ENCODE assay signal across 9 mouse cellular contexts in genomic region chr7:112603496-112604170, GRCm38 (mm10).
DNase-seq lines count a peak whose midpoint lies in the region; ATAC-seq and TF ChIP-seq lines count a peak whose summit lies in the region.
"Had no signal": no experiment of that assay in that cellular context is flagged by ENCODE, and none has a peak within 500 bp of the region (broad histone marks: within the 10 kb centered on the region; RNA-seq: fewer than 3 reads in every experiment).

No protein-coding gene starts in this region.

- no peaks in the 10 kb centered on the region for H3K27me3 ChIP-seq in hindbrain, embryonic 16.5 days (replicated peaks; ENCODE audit: control insufficient read depth, insufficient read depth, low read length)
- H3K27me3 ChIP-seq in hindbrain, embryonic 14.5 days (ENCODE audit: control insufficient read depth, insufficient read depth, low read length): no peaks in the 10 kb centered on the region
- no peaks in the 10 kb centered on the region for H3K27me3 ChIP-seq in lung, embryonic 15.5 days
- no peaks in the 10 kb centered on the region for H3K27me3 ChIP-seq in midbrain, embryonic 15.5 days (replicated peaks)

- no peak overlapping the region for H3K4me3 ChIP-seq in hindbrain, embryonic 16.5 days (ENCODE audit: low read length)
- no peak overlapping the region for H3K4me3 ChIP-seq in hindbrain, embryonic 14.5 days (replicated peaks; ENCODE audit: low read length)
- H3K4me3 ChIP-seq in embryonic fibroblast, embryonic 13.5 days (ENCODE audit: insufficient read depth, low read length): no peak overlapping the region
- no peak overlapping the region for H3K4me3 ChIP-seq in lung, embryonic 15.5 days
- no peak overlapping the region for H3K4me3 ChIP-seq in midbrain, embryonic 15.5 days

- TF ChIP-seq POLR2A in embryonic fibroblast, embryonic 13.5 days (IDR thresholded peaks at IDR 0.05; ENCODE audit: low read depth, low read length): no peak

- WGBS in hindbrain, embryonic 16.5 days: 59% methylated on average over 10 of the region's 10 CpGs
- 68% methylated on average over 10 of the region's 10 CpGs for WGBS in hindbrain, embryonic 14.5 days
- WGBS in lung, embryonic 15.5 days: 30% methylated on average over 10 of the region's 10 CpGs
- 66% methylated on average over 10 of the region's 10 CpGs for whole genome bisulfite sequencing in midbrain, embryonic 15.5 days

- intact Hi-C loops in heart, postnatal 10 days (cut with DNase I): no loop called here

- ATAC-seq in hindbrain, embryonic 16.5 days: no peak
- ATAC-seq in hindbrain, embryonic 14.5 days (ENCODE audit: low FRiP score): no peak
- ATAC-seq in lung, embryonic 15.5 days (ENCODE audit: borderline replicate concordance, extremely low read depth, low FRiP score, low TSS enrichment): peak; percentile 57; the same call in 1 of the 2 replicates
- ATAC-seq in midbrain, embryonic 15.5 days (replicated peaks): no peak

- DNase-seq in hindbrain, embryonic 14.5 days (ENCODE audit: low spot score): no peak
- DNase-seq in heart, postnatal 10 days: peak; percentile 64 to 72
- no peak for DNase-seq in cerebellum, adult 18-20 months
- no peak for DNase-seq in thymus, adult 18-20 months

- no peaks in the 10 kb centered on the region for H3K9me3 ChIP-seq in hindbrain, embryonic 16.5 days (ENCODE audit: control insufficient read depth, low read length)
- no peaks in the 10 kb centered on the region for H3K9me3 ChIP-seq in hindbrain, embryonic 14.5 days (ENCODE audit: control insufficient read depth, low read length)
- no peaks in the 10 kb centered on the region for H3K9me3 ChIP-seq in lung, embryonic 15.5 days
- no peaks in the 10 kb centered on the region for H3K9me3 ChIP-seq in midbrain, embryonic 15.5 days

- no peaks in the 10 kb centered on the region for H3K36me3 ChIP-seq in hindbrain, embryonic 16.5 days (ENCODE audit: control insufficient read depth, insufficient read depth, low read length)
- H3K36me3 ChIP-seq in hindbrain, embryonic 14.5 days (replicated peaks; ENCODE audit: control insufficient read depth, insufficient read depth): no peaks in the 10 kb centered on the region
- no peaks in the 10 kb centered on the region for H3K36me3 ChIP-seq in lung, embryonic 15.5 days
- no peaks in the 10 kb centered on the region for H3K36me3 ChIP-seq in midbrain, embryonic 15.5 days (replicated peaks)
- H3K36me3 ChIP-seq: G1E had no signal

- no peak overlapping the region for H3K4me2 ChIP-seq in hindbrain, embryonic 16.5 days (ENCODE audit: low read length)
- H3K4me2 ChIP-seq in hindbrain, embryonic 14.5 days (replicated peaks): no peak overlapping the region
- no peak overlapping the region for H3K4me2 ChIP-seq in lung, embryonic 15.5 days
- no peak overlapping the region for H3K4me2 ChIP-seq in midbrain, embryonic 15.5 days

- no peak overlapping the region for H3K9ac ChIP-seq in hindbrain, embryonic 16.5 days (ENCODE audit: low read depth, low read length)
- no peak overlapping the region for H3K9ac ChIP-seq in hindbrain, embryonic 14.5 days
- H3K9ac ChIP-seq in lung, embryonic 15.5 days: no peak overlapping the region
- no peak overlapping the region for H3K9ac ChIP-seq in midbrain, embryonic 15.5 days

- peak overlapping the region; percentile 24; the same call in 1 of the 2 replicates for H3K27ac ChIP-seq in hindbrain, embryonic 16.5 days (ENCODE audit: low read depth, low read length)
- H3K27ac ChIP-seq in hindbrain, embryonic 14.5 days: no peak overlapping the region
- peak overlapping the region; percentile 87 for H3K27ac ChIP-seq in embryonic fibroblast, embryonic 13.5 days (ENCODE audit: insufficient read depth, low read length)
- peak overlapping the region; percentile 48 for H3K27ac ChIP-seq in lung, embryonic 15.5 days
- H3K27ac ChIP-seq in midbrain, embryonic 15.5 days: no peak overlapping the region

- TF ChIP-seq CTCF in embryonic fibroblast, embryonic 13.5 days (IDR thresholded peaks at IDR 0.05; ENCODE audit: borderline replicate concordance, insufficient read depth, low read length): no peak

- H3K4me1 ChIP-seq in hindbrain, embryonic 16.5 days (ENCODE audit: control insufficient read depth, insufficient read depth, low read depth, low read length): peaks cover 5% of the 10 kb centered on the region
- H3K4me1 ChIP-seq in hindbrain, embryonic 14.5 days (replicated peaks; ENCODE audit: control insufficient read depth, insufficient read depth, low read length): no peaks in the 10 kb centered on the region
- peaks cover 3% of the 10 kb centered on the region; the same call in 1 of the 2 replicates for H3K4me1 ChIP-seq in embryonic fibroblast, embryonic 13.5 days (ENCODE audit: control insufficient read depth, insufficient read depth, low read length)
- peaks cover 23% of the 10 kb centered on the region for H3K4me1 ChIP-seq in lung, embryonic 15.5 days
- peaks cover 7% of the 10 kb centered on the region; the same call in 1 of the 2 replicates for H3K4me1 ChIP-seq in midbrain, embryonic 15.5 days

Comparison
In these comparisons a context has a peak if more than half of its experiments do, and no peak if none do; other contexts are left out.
1. H3K27ac ChIP-seq: peak in hindbrain, embryonic 16.5 days (single experiment), embryonic fibroblast, embryonic 13.5 days (single experiment) and lung, embryonic 15.5 days (single experiment); none in hindbrain, embryonic 14.5 days (single experiment) and midbrain, embryonic 15.5 days (single experiment).
2. DNase-seq: peak in heart, postnatal 10 days (2 of 2); none in hindbrain, embryonic 14.5 days (single experiment), cerebellum, adult 18-20 months (0 of 2) and thymus, adult 18-20 months (0 of 2).